Mouse (Mus musculus): Measurements from ENCODE around the gene Ctps. TPM values are rescaled to one million over a fixed set of nuclear protein-coding genes. Genes with fewer than 3 reads are reported as not detected.

Gene Ctps
- polyA plus RNA-seq, 1 experiment: 27.9 TPM

DNA sequence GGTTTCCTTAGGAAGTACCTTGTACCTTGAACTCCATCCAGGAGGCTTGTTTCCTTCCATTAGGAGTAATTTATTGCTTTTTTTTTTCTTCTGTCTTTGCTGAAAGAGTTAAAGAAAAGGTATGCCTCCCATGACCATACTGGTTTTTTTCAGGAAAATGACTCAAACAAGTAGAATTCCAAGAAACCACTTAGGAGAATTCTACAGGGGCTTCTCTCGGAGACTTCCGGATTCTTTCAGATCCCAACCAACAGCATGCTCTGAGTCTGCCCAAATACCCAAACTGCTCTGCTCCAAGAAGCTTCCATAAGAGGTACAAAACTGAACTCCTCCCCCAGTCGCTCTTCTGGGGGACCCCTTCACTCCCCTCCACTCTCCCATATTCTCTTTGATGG is 991 bp upstream of the Ctps start:
- no peak for DNase-seq (ENCODE audit: extremely low spot score in 1 of 2, low spot score in 1 of 2)

DNA sequence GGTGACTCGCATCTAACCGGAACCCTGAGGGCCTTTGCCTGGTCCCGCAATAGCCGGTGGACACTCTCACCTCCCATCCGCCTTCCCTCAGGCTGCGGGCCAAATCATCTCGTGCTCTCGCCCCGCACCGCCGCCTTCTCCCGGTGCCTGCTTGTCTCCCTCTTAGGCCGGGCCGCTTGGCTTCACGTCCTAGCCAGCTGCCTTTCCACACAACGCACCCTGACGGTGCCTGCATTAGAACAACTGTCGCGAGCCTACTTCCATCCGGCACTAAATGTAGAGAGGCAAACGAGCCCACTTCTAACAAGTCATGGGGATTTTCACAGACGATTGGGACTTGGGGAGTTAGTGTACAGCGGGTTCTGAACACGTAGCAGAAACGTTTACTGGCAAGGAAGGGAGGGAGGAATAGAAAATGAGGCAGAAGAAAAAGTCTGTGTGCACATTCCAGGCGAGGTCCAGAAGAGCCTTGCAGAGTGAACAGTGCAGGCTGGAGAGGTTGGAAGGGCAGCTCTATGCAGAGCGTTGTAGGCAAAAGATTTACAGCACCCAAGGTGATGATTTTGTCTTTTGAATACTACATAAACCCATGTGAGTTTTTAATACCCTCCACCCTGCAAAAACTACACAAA is 478 bp upstream of the Ctps start:
- no peak for DNase-seq (ENCODE audit: extremely low spot score in 1 of 2, low spot score in 1 of 2)

DNA sequence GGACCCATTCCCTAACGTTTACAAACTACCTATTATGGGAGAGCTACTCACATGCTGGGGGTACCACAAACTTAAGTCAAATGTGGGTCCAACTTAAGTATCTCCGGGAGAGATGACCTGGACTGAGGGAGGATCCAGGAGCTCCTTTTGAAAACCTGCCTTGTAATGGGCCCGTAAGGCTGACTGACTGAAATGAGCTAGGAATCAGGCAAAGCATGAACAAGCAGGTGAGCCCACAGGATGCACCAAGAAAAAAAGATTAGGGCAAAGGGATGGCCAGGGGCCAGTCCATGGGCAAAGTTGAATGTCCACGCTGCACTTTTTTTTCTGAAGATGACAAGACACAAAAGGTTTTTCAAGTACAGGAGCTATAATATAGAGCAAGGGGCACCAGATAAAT is 1.1 kb downstream of the Ctps start:
- no peak for DNase-seq (ENCODE audit: extremely low spot score in 1 of 2, low spot score in 1 of 2)

DNA sequence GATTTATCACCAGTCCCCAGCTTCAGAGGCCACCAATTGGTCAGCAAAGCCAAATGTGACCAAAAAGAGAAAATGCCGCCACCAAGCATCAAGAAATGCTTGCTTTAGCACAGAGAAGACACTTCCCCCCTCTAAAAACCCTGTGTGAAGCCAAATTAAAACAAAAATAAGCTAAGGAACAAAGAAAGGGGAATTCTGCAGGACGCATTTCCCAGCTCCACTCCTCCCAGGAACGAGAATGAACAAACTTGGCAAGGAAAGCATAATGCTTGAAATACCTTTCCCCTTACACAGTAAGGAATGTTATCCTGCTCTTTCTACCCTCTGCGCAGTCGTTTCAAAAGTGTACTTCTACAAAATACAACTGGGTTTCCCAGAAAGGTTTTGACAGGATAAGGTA is 2.1 kb downstream of the Ctps start:
- DNase-seq (ENCODE audit: extremely low spot score in 1 of 2, low spot score in 1 of 2): no peak

DNA sequence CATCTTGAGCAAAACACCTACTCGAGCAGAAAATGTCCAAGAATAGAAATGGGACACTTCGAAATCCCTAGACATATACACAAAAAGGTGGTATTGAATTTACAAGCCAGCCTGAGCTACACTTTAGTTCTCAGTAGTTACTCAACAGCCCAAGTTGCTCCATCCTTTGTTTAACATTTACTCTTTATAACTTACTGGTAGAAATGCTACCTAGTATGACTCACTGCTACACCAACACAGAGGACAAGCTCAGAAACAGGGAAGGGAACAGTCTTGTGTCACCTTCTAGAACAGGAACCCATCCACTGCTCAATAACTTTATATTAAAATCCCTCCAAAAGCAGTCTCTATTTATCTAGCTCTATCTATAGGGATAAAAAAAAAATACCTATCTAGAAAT is 4.3 kb downstream of the Ctps start:
- no peak for DNase-seq (ENCODE audit: extremely low spot score in 1 of 2, low spot score in 1 of 2)

DNA sequence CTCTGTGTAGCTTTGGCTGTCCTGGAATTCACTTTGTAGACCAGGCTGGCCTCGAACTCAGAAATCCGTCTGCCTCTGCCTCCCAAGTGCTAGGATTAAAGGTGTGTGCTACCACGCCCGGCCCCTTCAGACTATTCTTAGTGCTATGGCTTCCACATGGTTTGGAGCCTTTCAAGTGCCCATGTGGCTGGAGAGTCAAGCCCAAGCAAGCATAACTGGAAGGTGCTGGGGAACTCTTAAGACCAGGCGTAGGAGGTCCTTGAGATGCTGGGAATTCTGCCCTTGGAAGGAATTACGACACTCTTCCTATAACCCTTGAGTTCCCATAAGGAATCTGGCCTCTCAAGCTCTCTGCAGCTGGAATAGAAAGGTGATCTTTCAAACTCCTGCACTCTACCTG is 13.5 kb downstream of the Ctps start:
- no peak for DNase-seq (ENCODE audit: extremely low spot score in 1 of 2, low spot score in 1 of 2)

DNA sequence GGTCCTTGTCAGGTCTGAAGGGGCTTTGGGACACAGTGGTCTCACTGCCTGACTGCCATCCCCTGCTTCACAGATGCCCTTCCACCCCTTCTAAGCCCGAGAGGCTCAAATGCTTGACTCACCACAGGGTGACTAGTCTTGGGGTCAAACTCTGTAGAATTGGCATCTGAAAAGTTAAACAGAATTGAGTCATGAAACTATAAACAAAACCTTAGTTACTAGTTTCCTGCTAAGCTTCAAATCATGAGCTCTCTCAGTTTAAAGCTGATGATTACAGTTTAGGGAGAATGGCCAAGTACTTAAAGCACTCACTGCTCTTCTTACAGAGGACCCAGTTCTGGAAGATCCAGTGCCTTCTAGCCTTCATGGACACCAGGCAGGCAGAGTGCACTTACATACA is 25.2 kb downstream of the Ctps start:
- DNase-seq (ENCODE audit: extremely low spot score in 1 of 2, low spot score in 1 of 2): no peak

DNA sequence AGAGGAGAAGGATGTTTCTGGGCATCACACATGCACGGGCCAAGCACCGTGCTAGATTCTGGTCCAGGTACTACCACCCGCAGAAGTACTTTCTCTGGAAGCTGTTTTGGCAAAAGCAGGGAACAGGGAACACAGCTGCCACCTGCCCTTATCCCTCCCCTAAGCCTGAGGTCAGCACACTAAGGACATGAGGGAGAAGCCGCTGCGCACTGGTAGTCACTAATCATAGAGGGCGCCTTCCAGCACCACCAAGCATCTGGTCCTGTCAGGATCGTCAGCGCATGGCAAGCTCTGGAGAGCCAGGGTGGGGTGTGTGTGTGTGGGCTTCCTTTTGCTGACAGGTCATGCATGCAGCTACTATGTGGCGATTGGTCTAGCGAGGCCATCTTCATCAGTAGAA is 31.4 kb downstream of the Ctps start:
- no peak for DNase-seq (ENCODE audit: extremely low spot score in 1 of 2, low spot score in 1 of 2)

DNA sequence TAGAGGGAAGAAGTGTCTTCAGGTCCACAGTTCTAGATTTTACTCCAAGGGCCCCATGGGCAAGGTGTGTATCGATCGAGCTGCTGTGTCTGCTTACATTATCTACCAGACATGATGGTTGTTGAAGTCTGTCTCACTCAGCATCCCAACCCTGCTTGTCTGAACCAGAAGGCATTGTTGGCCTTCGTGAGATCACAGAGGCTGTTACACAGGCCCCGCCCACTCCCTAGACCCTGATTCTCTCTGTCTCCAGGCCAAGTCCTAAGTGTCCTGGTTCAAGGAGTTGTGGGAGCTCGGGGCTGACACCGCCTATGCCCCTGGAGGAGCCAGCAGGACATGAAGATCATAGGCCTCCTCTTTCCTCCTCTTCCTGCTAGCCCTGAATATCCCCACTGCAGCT is 38.1 kb downstream of the Ctps start, which contains the start of gene Slfnl1:
TSS of gene Slfnl1 (plus strand) at position 246 of the 400 bp plus-strand sequence.
- DNase-seq (ENCODE audit: extremely low spot score in 1 of 2, low spot score in 1 of 2): no peak

DNA sequence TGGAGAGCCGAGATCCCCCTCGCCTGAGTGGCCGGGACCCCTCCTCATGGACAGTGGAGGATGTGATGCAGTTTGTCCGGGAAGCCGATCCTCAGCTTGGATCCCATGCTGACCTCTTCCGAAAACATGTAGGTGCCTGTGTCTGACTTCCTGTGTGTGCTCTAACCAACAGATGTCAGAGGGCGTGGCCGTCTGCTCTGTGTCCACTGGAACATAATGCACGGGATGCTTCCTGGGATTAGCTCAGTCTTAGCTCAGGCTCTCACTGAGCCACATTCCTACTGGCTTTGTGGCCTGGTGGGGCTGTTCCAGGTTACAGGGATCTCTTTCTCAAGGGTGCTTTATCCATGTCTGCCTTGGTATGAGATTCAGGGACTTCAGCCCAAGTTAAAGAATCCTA is 41.9 kb downstream of the Ctps start:
- DNase-seq (ENCODE audit: extremely low spot score in 1 of 2, low spot score in 1 of 2): no peak

DNA sequence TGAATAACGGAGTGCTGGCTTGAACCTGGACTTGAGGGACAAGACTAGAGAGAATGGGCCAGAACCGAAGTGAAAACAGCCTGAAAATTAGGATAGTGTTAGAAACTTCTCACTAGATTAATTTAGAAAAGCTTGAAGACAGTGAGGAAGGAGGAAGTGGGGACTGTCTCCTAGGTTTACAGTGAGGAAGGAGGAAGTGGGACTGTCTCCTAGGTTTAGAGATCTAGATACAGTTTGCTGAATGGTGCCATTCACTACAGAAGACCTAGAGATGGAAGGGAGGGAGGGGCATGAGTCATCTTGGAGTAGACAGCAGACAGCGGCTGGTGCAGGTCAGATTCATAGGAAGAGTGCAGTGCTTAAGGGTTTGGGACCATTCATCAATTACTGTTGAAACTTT is 47.0 kb downstream of the Ctps start:
- DNase-seq (ENCODE audit: extremely low spot score in 1 of 2, low spot score in 1 of 2): no peak

DNA sequence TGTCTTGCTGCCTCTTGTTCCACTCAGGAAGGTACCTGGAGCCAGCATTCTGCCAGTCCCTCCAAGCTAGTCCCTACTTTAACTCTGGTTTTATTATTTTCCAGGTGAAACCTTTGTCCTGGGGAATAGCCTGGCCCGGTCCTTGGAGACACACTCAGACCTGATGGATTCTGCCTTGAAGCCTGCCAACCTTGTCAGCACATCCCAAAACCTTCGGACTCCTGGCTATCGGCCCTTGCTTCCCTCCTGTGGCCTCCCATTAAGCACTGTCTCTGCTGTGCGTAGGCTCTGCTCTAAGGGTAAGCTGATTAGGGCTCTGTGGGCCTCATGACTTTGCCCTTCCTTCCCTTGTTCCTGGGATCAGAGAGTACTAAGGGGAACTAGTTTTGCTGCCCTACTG is 47.7 kb downstream of the Ctps start:
- DNase-seq (ENCODE audit: extremely low spot score in 1 of 2, low spot score in 1 of 2): no peak

DNA sequence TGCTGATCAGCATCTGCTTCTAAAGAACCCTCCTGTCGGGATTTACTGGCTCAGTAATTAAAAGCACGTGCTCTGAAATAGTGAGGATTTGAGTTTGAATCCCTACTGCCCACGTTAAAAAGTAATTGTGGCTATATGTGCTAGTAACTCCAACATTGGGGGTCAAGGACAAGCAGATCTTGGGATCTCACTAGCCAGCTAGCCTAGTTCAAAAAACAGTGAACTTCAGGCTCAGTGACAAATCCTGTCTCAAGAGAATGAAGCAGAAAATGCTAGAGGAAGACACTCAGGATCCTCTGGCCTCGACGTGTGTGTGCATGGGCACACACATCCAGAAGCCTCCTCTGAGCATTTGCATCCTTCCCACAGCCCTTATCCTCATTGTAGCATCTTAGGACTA is 48.3 kb downstream of the Ctps start:
- DNase-seq (ENCODE audit: extremely low spot score in 1 of 2, low spot score in 1 of 2): no peak

DNA sequence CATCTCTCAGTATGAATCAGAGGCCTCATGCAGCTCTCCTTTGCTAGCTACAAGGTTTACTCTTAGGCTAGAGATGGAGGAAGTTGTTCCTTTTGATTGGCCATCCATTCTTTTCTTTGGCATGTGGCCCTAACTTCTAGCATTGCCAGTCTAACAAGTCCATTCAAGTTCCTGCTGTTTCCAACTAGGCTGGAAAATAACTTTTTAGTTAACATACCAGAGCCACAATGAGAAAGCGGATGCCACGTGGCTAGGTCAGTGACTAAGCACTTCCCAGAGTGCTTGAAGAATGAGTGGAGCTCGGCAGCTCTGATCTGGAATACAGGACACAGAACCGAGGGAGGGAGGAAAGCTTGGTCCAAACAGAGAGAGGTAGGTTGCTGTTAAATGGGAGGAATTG is 52.7 kb downstream of the Ctps start:
- DNase-seq (ENCODE audit: extremely low spot score in 1 of 2, low spot score in 1 of 2): peak in 1 of 2 experiments; percentile 16

DNA sequence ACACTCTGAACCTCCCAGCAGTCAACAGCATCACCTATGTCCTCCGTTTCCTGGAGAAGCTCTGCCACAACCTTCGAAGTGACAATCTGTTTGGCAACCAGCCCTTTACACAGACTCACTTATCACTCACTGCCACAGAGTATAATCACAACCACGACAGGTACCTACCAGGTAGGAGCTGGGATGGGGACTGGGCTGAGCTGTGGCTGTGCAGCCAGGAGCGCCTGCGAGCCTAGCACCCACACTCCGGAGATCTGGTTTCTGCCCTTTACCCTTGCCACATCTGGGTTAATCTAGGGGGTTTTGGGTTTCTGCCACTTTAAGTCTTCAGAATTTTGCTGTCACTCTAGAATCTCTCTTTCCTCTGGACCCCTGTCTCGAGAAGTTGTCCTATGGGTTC is 53.2 kb downstream of the Ctps start:
- DNase-seq (ENCODE audit: extremely low spot score in 1 of 2, low spot score in 1 of 2): no peak

DNA sequence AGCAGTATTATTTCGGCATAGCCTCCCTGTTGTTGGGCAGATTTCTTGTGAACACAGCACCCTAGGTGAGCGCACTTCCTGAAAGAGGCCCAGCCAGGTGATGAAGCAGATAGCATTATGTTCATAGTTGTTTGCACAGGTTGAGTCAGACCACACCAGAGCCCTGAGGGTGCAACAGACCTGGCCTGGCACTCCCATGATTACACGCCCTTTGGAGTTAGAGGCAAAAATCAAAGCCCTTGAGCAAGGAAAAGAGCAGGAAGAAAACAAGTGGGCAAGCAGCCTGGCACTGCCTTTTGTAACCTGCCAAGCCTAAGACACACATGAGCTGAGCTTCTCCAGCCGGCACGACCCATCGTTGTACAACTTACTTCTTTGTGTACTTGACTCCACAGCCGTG is 53.6 kb downstream of the Ctps start:
- no peak for DNase-seq (ENCODE audit: extremely low spot score in 1 of 2, low spot score in 1 of 2)

DNA sequence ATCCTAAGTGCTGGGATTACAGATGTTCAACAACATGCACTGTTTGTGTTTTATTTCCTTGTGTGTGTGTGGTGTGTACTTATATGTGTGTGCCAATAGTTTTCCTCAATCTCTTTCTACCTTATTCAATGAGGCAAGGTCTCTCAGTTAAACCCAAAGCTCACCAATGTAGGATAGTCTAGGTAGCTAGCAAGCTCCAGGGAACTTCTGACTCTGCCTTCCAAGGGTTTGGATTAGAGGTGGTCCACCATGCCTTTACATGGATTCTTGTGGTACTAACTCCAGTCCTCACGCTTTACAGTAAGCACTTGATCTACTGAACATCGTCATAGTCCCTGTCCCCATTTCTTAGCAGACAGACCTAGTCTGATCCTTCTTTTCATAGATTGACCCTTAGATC is 55.7 kb downstream of the Ctps start:
- no peak for DNase-seq (ENCODE audit: extremely low spot score in 1 of 2, low spot score in 1 of 2)

DNA sequence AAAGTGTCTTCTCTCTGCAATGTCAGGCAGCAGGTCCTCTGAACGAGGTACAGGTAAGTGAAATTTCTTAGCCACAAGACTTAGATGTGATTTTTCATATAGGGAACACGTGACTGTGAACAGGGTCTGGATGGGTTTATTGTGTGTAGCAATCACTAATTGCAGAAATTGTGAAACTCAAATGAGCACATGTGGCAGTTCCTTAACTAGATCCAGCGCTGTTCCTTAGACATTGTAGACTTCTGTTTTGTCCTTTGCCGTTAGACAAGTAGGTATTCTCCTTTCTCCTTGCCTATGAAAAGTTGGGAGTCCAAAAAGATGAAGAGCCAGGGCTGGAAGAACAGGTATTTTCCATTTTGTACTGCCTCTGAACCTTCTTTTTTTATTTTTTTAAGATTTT is 58.9 kb downstream of the Ctps start:
- no peak for DNase-seq (ENCODE audit: extremely low spot score in 1 of 2, low spot score in 1 of 2)

DNA sequence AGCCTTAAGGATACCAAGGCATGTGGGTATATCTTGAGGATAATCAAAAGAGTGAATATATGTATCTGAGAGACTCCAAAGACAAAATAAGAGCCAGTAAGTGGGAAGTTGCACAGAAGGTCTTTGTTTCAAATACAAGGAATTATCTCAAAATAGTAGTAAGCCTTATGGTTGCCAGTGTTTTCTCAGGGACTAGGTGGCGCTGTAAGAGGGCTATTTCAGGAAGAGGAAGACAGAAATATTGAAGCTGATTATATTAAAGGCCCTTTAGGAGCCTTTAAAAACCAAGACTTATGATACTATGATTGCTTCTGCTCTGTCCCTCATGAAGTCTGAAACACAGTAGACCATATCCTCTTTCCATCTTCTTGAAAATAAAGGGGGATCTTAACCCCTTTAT is 63.1 kb downstream of the Ctps start:
- DNase-seq (ENCODE audit: extremely low spot score in 1 of 2, low spot score in 1 of 2): no peak
